Mouse (Mus musculus): ENCODE measurements at regions not wholly inside any gene's neighbourhood (a gene's known extent, or its start where the extent isn't known, plus 50 kb on each side); places are given as distances from the start of the nearest gene placed in this dataset.

DNA sequence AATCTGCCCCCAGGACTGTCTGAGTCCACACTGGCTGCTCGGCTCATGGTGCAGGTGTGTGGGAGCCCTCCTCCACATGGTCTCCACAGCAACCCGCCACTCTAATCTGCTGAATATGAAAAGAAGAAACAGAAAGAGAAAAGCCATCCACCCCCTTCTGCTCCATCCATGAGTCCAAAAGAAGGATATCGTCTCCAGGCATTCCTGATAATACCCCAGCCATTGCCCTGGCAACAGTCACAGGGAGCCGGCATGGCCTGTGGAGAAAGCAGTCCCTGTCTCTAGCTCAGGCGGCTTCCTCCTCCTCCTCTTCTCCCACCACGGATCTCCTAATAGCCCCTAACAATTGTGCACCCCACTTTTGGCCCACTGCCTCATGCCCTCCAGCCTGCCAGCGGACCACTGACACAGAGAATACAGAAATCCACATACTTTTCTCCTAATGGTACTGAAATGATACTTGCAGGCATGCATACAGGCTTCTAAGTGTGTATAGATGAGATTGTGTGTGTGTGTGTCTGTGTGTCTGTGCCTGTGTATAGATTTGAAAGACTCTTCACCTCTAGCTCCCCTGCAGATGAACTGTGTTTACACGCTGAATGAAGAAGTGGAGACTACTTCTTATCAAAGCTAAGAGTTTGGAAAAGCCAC lies 301.5 kb upstream of the Mpdz start:
- no peak for DNase-seq
- no peak for TF ChIP-seq CTCF (IDR thresholded peaks at IDR 0.05)
- Histone ChIP-seq H3K27ac (peak overlapping the region; percentile 76), H3K4me3 (peak overlapping the region; percentile 64)
- intact Hi-C loops (cut with DNase I): no loop called here

DNA sequence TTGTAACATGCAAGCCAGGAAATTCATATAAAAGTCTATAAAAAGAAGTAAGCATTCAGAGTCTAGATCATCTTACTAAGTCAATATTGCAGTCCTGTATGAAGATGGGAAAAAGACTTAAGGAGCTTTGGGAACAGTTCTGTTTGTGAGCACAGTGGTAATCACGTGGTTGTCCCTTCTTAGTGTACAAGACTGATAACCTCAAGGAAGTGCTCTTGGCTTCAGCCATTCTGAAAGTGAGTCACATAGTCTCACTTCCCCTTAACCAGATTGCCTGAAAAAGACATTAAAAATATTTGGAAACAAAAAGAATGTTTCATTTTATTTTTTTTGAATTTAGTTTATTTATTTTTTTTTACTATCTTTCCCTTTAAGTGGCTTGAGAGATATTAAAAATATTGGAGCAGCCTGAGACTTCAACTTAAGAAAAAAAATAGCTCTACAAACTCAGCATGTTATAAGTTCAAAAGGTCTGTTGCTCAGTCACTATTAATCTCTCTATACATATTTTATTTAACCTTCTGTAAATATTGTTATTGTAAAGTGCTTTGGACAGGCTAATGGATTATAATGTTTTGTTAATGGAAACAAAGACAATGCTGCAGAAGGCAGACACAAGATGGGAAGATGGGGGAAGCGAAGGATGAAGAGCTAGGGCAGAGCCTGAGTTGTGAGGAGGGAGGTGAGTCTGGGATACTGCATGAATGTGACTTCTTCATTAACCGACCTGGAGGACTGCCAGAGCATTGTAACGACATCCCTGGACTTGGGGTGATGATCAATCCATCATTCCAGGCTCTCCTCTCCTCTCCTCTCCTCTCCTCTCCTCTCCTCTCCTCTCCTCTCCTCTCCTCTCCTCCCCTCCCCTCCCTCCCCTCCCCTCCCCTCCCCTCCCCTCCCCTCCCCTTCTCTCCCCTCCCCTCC lies 300.2 kb upstream of the Mpdz start:
- TF ChIP-seq CTCF (IDR thresholded peaks at IDR 0.05): no peak
- H3K4me3 ChIP-seq: no peak overlapping the region
- H3K27ac ChIP-seq: peak overlapping the region; percentile 38; the same call in 1 of the 2 replicates
- DNase-seq: no peak
- intact Hi-C loops (cut with DNase I): no loop called here

DNA sequence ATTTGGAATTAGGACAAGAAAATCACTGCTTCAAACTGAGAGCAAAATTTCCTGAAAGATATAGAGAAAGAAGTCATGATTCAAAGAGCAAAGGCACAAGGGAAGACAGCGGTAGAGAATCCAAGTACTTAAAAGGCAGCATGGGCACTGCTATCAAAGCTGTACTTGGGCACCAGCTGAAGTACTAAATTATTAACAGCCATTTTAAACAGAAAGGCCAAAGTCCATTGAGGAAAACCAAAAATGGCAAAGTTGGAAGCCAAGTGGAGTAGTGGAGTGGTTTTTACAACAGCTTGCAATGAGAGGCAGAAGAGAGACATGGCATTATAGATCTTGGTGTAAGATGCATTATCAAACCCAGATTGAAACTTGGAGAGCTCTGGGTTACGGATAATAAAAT lies 291.8 kb upstream of the Mpdz start:
- H3K27ac ChIP-seq: no peak overlapping the region
- DNase-seq: no peak
- intact Hi-C loops (cut with DNase I): no loop called here
- H3K4me3 ChIP-seq: no peak overlapping the region
- TF ChIP-seq CTCF (IDR thresholded peaks at IDR 0.05): no peak

DNA sequence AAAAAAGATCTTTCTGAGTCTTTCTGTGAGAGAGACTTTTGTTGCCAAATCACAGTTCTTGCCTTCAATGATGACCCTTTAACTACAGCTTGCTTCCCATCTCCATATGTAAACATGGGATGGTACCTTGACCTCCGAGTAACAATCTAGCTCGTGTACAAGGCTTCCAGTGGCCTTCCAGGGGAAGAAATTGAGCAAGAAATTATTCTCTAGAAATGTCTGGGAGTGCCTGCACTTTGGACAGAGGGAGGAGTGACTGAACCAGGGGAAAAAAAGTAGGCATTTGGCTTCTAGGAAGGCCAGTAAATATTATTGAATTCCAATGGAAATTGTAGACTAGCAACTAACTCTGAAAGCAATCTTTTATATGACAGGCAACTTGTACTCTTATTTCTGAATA lies 287.8 kb upstream of the Mpdz start:
- no peak for TF ChIP-seq CTCF (IDR thresholded peaks at IDR 0.05)
- no peak overlapping the region for H3K4me3 ChIP-seq
- H3K27ac ChIP-seq: no peak overlapping the region
- DNase-seq: no peak
- intact Hi-C loops (cut with DNase I): no loop called here

DNA sequence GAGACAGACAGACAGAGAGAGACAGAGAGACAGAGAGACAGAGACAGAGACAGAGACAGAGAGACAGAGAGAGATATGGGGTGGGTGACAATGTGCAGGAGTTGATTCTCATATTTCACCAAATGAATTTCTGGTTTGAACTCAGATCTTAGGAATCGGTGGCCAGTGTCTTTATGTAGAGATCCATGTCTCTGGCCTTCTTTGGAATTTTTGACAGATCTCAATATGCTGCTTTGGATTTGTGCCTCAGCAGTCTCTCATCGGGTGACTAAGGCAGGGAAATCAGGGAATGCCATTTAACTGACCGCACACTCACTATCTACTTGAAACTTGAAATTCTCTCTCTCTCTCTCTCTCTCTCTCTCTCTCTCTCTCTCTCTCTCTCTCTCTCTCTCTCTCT lies 286.3 kb upstream of the Mpdz start:
- no peak for TF ChIP-seq CTCF (IDR thresholded peaks at IDR 0.05)
- no peak for DNase-seq
- Histone ChIP-seq H3K27ac (peak overlapping the region; percentile 35; the same call in 1 of the 2 replicates), H3K4me3 (no peak overlapping the region)
- intact Hi-C loops (cut with DNase I): no loop called here

DNA sequence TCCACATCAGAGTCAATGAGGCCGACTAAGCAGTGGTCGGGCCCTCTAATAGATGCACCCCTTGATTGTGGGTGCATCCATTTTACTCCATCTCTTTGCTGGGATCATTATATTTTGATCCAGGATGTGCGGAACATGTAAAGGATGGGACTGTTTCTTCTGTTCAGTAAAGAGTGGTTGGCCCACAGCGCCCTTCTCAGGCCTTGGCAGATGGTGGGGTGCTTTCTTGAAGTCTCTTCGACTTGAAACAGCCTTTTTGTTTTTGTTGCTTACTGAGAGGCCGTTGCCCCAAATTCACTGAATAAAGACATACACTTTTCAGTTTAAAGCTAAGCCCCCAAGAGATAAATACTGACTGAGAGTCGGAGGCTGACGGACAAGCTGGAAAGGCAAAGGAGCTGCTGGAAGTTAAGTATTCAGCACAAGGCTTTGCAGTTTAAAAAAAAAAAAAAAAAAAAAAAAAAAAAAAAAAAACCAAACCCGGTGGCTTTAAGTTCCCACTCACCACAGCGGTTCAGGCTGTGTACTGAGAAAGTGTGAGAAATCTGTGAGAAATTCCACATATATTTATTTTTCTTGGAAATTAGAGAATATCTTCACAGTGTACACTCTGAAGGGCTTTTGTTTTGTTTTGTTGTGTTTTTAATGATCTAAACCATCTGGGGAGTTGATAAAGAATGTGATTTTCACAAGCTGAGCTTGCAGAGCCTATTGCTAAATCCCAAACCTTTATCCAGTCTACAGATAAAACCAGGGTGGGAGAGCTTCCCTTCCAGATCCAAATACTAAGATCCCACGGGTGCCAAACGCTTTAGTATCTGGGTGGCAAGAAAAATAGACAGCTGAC lies 285.3 kb upstream of the Mpdz start:
- DNase-seq: no peak
- Histone ChIP-seq H3K27ac (peak overlapping the region; percentile 35; the same call in 1 of the 2 replicates), H3K4me3 (no peak overlapping the region)
- no peak for TF ChIP-seq CTCF (IDR thresholded peaks at IDR 0.05)
- intact Hi-C loops (cut with DNase I): no loop called here

DNA sequence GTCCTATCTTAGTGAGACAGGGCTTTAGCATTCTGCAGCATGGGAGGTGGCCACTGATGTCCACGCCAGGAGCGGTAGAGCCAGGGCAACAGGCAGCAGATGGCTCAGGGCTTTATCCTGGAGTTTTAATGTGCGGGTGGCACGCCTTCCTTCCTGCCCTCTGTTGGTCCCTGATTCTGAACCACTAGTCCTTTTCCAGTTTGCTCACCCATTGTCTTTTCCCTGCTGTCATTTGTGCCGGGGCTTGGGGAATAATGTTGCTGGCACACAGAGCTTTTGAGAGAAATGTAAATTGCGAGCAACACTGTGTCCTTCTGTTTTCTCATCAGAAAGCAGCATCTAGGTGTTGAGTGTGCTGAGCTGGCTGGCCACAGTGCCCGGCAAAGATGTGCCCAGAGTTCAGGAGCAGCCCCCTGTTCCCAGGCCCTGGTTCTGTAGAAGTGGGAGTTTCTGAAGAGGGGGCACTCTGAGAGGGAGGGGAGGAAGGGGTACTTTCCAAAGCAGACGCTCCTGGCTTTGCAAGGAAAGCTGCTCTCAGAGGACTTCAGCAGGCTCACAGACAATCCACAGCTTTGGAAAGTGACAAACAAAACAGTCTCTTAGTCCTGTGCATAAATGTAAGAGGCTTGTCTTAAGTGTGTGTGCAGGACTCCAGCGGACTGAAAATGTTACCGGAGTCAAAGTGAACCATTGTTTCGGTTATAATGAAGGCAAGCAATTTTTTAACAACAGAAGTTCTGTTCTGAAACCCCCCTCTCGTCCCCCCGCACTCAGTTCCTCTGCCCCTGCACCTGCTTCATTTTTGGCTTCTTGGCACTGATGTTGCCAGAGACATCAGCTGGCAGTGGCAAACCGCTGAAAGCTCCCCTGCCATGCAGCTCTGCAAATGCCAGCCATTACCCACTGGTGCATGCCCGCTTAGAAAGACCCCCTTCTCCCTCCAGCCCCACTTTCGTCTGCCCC lies 284.4 kb upstream of the Mpdz start:
- H3K27ac ChIP-seq: no peak overlapping the region; the same call in 1 of the 2 replicates

DNA sequence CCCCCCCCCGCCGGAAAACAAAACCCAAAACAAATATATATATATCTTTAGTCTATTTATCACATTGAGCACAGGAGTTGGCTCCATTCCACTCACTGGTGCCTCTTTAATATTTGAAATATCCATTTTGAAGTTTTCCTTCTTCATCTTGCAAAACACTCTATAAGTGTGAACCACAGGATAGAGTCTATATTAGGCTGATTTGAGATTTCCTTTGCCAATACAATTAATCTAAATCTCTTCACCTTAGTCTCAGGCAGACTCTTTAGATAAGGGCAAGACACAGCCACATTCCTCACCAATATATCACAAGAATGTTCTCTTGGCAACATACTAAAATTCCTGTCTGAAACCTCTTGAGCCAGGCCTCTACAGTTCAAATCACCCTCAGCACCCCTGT lies 282.1 kb upstream of the Mpdz start:
- intact Hi-C loops (cut with DNase I): no loop called here
- Histone ChIP-seq H3K4me3 (no peak overlapping the region), H3K27ac (no peak overlapping the region)
- DNase-seq: no peak
- TF ChIP-seq CTCF (IDR thresholded peaks at IDR 0.05): no peak

More for the DNA sequence above, 284.4 kb upstream of the Mpdz start:
- H3K4me3 ChIP-seq: no peak overlapping the region
- DNase-seq: no peak
- TF ChIP-seq CTCF (IDR thresholded peaks at IDR 0.05): no peak
- intact Hi-C loops (cut with DNase I): no loop called here

DNA sequence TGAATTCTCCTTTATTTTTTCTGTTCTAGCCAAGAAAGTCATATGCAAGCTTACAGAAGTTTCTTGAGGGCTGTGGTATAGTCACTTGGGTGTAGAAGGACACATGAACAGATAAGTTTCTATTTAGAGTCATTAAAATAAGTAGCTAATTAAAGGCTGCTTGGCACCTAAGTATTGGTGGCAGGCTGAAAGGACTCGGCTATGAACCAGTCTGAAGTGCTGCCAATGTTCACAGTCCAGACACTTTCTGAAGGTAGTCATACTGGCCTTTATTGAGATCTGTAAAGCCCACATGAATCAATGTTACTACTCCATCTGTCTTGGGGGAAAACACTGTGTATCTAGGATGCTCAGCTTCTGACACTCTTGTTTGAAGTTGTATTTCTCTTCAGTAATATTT lies 269.8 kb upstream of the Mpdz start:
- no peak for DNase-seq
- H3K27ac ChIP-seq: no peak overlapping the region
- intact Hi-C loops (cut with DNase I): no loop called here
- H3K4me3 ChIP-seq: no peak overlapping the region
- no peak for TF ChIP-seq CTCF (IDR thresholded peaks at IDR 0.05)

DNA sequence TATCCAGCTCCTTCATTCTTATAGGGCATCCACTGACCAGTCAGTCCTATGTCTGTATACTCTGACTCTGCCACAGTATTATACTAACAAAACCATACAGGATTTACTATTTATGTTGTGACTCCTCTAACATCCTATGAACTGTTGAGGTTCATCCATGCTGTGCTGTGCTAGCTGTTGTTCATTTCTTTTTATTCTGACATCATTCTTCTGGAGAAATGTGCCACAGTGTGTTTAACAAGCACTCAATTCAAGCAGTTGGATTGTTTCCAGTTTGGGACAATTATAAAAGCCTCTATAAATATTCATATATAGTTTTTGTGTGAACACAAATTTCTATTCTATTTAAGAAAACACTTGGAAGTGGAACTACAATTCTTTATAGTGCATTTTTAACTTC lies 252.6 kb upstream of the Mpdz start:
- H3K4me3 ChIP-seq: no peak overlapping the region
- TF ChIP-seq CTCF (IDR thresholded peaks at IDR 0.05): no peak
- intact Hi-C loops (cut with DNase I): no loop called here
- H3K27ac ChIP-seq: no peak overlapping the region
- no peak for DNase-seq

DNA sequence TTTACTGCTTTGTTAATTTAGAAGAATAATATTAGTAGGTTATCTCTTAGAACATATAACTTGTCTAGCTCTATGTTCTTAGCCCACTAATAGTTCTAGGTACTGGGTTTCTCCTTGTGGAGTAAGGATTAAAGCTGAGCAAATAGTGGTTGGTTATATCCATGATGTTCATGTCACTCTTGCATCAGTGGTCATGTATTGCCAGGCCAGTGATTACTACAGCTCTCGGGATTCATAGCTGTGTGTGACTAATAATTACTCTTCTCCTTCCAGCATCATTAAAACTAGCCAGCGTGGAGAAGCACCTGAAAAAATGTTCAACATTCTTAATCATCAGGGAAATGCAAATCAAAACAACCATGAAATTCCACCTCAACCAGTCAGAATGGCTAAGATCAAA lies 234.6 kb upstream of the Mpdz start:
- no peak for TF ChIP-seq CTCF (IDR thresholded peaks at IDR 0.05)
- no peak overlapping the region for H3K27ac ChIP-seq
- DNase-seq: no peak
- intact Hi-C loops (cut with DNase I): no loop called here
- no peak overlapping the region for H3K4me3 ChIP-seq

DNA sequence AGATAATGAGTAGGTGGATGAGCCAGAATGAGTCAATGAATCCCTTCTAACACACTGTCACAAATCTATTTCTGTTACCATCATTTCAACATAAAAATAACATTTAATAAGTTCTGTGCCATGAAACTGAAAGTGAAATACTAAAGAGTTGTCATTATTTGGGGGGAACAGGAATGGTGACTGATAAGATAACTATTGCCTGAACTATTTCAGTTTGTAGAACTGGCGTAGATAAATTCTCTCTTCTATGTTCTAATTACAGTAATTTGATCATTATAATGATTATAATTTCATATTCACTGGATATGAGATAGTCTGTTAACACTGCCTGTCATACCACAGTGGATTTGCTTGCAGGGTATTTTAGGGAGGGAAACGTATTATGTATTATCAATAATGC lies 232.3 kb upstream of the Mpdz start:
- Histone ChIP-seq H3K4me3 (no peak overlapping the region), H3K27ac (no peak overlapping the region)
- no peak for DNase-seq
- intact Hi-C loops (cut with DNase I): no loop called here
- TF ChIP-seq CTCF (IDR thresholded peaks at IDR 0.05): no peak

All from gastrocnemius, adult 2 months (tissue).